Mouse (Mus musculus) heart, embryonic 11.5 days (tissue): ENCODE results near the gene Jpt1. TPM values are rescaled to one million over a fixed set of nuclear protein-coding genes. Genes with fewer than 3 reads are reported as not detected.

ENCODE experiments used
- ATAC-seq: fragments of 200-750 bp; cut with Nextera tagmentation; replicated peaks from 2 replicates; pipeline ENCODE4 v1.8.0; 2017; ENCODE audit warnings: moderate library complexity; ENCODE audit not compliant: insufficient number of reproducible peaks, low FRiP score, low TSS enrichment
- H3K27ac ChIP-seq: fragments of 300-500 bp; sonication (generic); 2 replicates; pipeline ENCODE4 v1.5.1; 2014; ENCODE audit warnings: mild to moderate bottlenecking, low read depth, low read length
- H3K27me3 ChIP-seq: fragments of 300-500 bp; sonication (generic); 2 replicates; pipeline ENCODE4 v1.6.1; 2014; ENCODE audit warnings: mild to moderate bottlenecking, low read length, mixed read lengths; ENCODE audit not compliant: control insufficient read depth, insufficient read depth
- H3K36me3 ChIP-seq: fragments of 300-500 bp; sonication (generic); 2 replicates; pipeline ENCODE4 v1.6.1; 2014; ENCODE audit warnings: mild to moderate bottlenecking, low read length, moderate library complexity, mixed read lengths; ENCODE audit not compliant: control insufficient read depth, insufficient read depth
- H3K4me1 ChIP-seq: fragments of 300-500 bp; sonication (generic); 2 replicates; pipeline ENCODE4 v1.6.1; 2014; ENCODE audit warnings: low read length; ENCODE audit not compliant: control insufficient read depth, insufficient read depth
- H3K4me2 ChIP-seq: fragments of 300-500 bp; sonication (generic); 2 replicates; pipeline ENCODE4 v1.6.1; 2014; ENCODE audit warnings: mild to moderate bottlenecking, moderate library complexity
- H3K4me3 ChIP-seq: fragments of 300-500 bp; sonication (generic); 2 replicates; pipeline ENCODE4 v1.5.1; 2014; ENCODE audit warnings: low read depth, low read length
- H3K9ac ChIP-seq: fragments of 300-500 bp; sonication (generic); 2 replicates; pipeline ENCODE4 v1.6.1; 2014; ENCODE audit warnings: mild to moderate bottlenecking, low read depth, low read length, moderate library complexity
- H3K9me3 ChIP-seq: fragments of 300-500 bp; sonication (generic); replicated peaks from 2 replicates; pipeline ENCODE4 v1.6.1; 2016; ENCODE audit warnings: low read length; ENCODE audit not compliant: control insufficient read depth
- WGBS: fragments of 180-500 bp; shearing (Covaris S2); extraction: QIAGEN DNeasy Blood & Tissue Kit; methylation state at CpG from one replicate; pipeline ENCODE4 v1.1.7; 2014; ENCODE audit not compliant: insufficient replicate concordance; 5-methylcytosine and 5-hydroxymethylcytosine counted together
- polyA plus RNA-seq: library from polyadenylated mRNA; unstranded; fragments of >200 nt; fragmentation: Nextera tagmentation; extraction: Ambion mirVana; gene quantifications from 2 replicates; pipeline ENCODE4 v1.2.1, GENCODE M21; 2014

Gene Jpt1
- polyA plus RNA-seq, 1 experiment from 2014 or later: 457 TPM

- Histone ChIP-seq H3K9ac (peak within 1 kb of the TSS; percentile 87), H3K4me2 (peak within 1 kb of the TSS; percentile 98), H3K27ac (peak within 1 kb of the TSS; percentile 84), H3K36me3 (no peaks in the 10 kb centered on the region; the same call in 1 of the 2 replicates), H3K9me3 (no peaks in the 10 kb centered on the region), H3K4me1 (peaks cover 31% of the 10 kb centered on the region), H3K4me3 (peak within 1 kb of the TSS; percentile 92), H3K27me3 (no peaks in the 10 kb centered on the region)
- ATAC-seq: peak; percentile 92
- WGBS: 1% methylated on average over 26 of the region's 26 CpGs
Observed at GRCm38 (mm10) chr11:115475025-115475757, 39.0 kb downstream of the Jpt1 start, which contains the start of gene Armc7. Gene Armc7, plus strand, starts transcription at chr11:115475667.

- Histone ChIP-seq H3K4me1 (peaks cover 31% of the 10 kb centered on the region), H3K9me3 (no peaks in the 10 kb centered on the region), H3K27me3 (no peaks in the 10 kb centered on the region), H3K36me3 (no peaks in the 10 kb centered on the region; the same call in 1 of the 2 replicates), H3K9ac (0 out of 2 replicates have a peak overlapping the region, but pooled peaks have one; percentile 34), H3K27ac (peak overlapping the region; percentile 79), H3K4me3 (no peak overlapping the region), H3K4me2 (peak overlapping the region; percentile 38)
- WGBS: 16% methylated on average over 15 of the region's 15 CpGs
- peak; percentile 37 for ATAC-seq
Observed at GRCm38 (mm10) chr11:115473626-115474275, 40.4 kb downstream of the Jpt1 start.

GRCm38 (mm10) chr11:115472183-115472582, 42.0 kb downstream of the Jpt1 start:
- no peaks in the 10 kb centered on the region for H3K9me3 ChIP-seq
- H3K4me1 ChIP-seq: peaks cover 33% of the 10 kb centered on the region
- no peak overlapping the region for H3K9ac ChIP-seq
- no peak for ATAC-seq
- no peak overlapping the region for H3K27ac ChIP-seq
- H3K27me3 ChIP-seq: no peaks in the 10 kb centered on the region
- no peaks in the 10 kb centered on the region; the same call in 1 of the 2 replicates for H3K36me3 ChIP-seq
- WGBS: 83% methylated on average over 7 of the region's 7 CpGs
- H3K4me2 ChIP-seq: no peak overlapping the region
- H3K4me3 ChIP-seq: no peak overlapping the region

- no peaks in the 10 kb centered on the region for H3K9me3 ChIP-seq
- no peak overlapping the region for H3K9ac ChIP-seq
- H3K4me3 ChIP-seq: no peak overlapping the region
- WGBS: 21% methylated on average over 4 of the region's 4 CpGs
- H3K4me2 ChIP-seq: no peak overlapping the region
- ATAC-seq: no peak
- peaks cover 14% of the 10 kb centered on the region for H3K4me1 ChIP-seq
- H3K36me3 ChIP-seq: no peaks in the 10 kb centered on the region
- no peak overlapping the region for H3K27ac ChIP-seq
- H3K27me3 ChIP-seq: no peaks in the 10 kb centered on the region
Observed at GRCm38 (mm10) chr11:115467217-115467618, 47.0 kb downstream of the Jpt1 start.

GRCm38 (mm10) chr11:115464851-115465250, 49.3 kb downstream of the Jpt1 start:
- Histone ChIP-seq H3K9ac (no peak overlapping the region), H3K4me3 (no peak overlapping the region), H3K4me1 (peaks cover 14% of the 10 kb centered on the region), H3K4me2 (no peak overlapping the region), H3K27me3 (no peaks in the 10 kb centered on the region), H3K9me3 (no peaks in the 10 kb centered on the region), H3K27ac (no peak overlapping the region), H3K36me3 (no peaks in the 10 kb centered on the region)
- WGBS: 78% methylated on average over 8 of the region's 8 CpGs
- no peak for ATAC-seq

GRCm38 (mm10) chr11:115463397-115463796, 50.8 kb downstream of the Jpt1 start:
- no peaks in the 10 kb centered on the region for H3K36me3 ChIP-seq
- WGBS: 46% methylated on average over 11 of the region's 11 CpGs
- H3K4me2 ChIP-seq: no peak overlapping the region
- H3K4me1 ChIP-seq: peaks cover 14% of the 10 kb centered on the region
- no peaks in the 10 kb centered on the region for H3K27me3 ChIP-seq
- H3K27ac ChIP-seq: no peak overlapping the region
- no peak overlapping the region for H3K4me3 ChIP-seq
- no peak for ATAC-seq
- no peaks in the 10 kb centered on the region for H3K9me3 ChIP-seq
- no peak overlapping the region for H3K9ac ChIP-seq

- peaks cover 15% of the 10 kb centered on the region for H3K4me1 ChIP-seq
- no peak within 1 kb of the TSS for H3K4me2 ChIP-seq
- H3K27me3 ChIP-seq: no peaks in the 10 kb centered on the region
- 63% methylated on average over 16 of the region's 16 CpGs for WGBS
- H3K9ac ChIP-seq: no peak within 1 kb of the TSS
- ATAC-seq: no peak
- H3K9me3 ChIP-seq: no peaks in the 10 kb centered on the region
- H3K27ac ChIP-seq: no peak within 1 kb of the TSS
- no peak within 1 kb of the TSS for H3K4me3 ChIP-seq
- no peaks in the 10 kb centered on the region for H3K36me3 ChIP-seq
Observed at GRCm38 (mm10) chr11:115462243-115462891, 51.8 kb downstream of the Jpt1 start, which contains the start of gene Slc16a5. Gene Slc16a5, plus strand, starts transcription at chr11:115462474.

GRCm38 (mm10) chr11:115461846-115462242, 52.3 kb downstream of the Jpt1 start:
- no peak overlapping the region for H3K4me2 ChIP-seq
- H3K27ac ChIP-seq: no peak overlapping the region
- H3K27me3 ChIP-seq: no peaks in the 10 kb centered on the region
- no peaks in the 10 kb centered on the region for H3K9me3 ChIP-seq
- H3K9ac ChIP-seq: no peak overlapping the region
- H3K36me3 ChIP-seq: no peaks in the 10 kb centered on the region
- no peak overlapping the region for H3K4me3 ChIP-seq
- 62% methylated on average over 5 of the region's 5 CpGs for WGBS
- peaks cover 11% of the 10 kb centered on the region for H3K4me1 ChIP-seq
- no peak for ATAC-seq
